Mouse (Mus musculus): ENCODE results near the gene Timp1.

Gene Timp1

GRCm38 (mm10) chrX:20869962-20870513 is at the start of gene Timp1:
TSS of gene Timp1 (plus strand) at chrX:20870166.
- DNase-seq (ENCODE audit: low spot score in 2 of 2), result no peak

DNA sequence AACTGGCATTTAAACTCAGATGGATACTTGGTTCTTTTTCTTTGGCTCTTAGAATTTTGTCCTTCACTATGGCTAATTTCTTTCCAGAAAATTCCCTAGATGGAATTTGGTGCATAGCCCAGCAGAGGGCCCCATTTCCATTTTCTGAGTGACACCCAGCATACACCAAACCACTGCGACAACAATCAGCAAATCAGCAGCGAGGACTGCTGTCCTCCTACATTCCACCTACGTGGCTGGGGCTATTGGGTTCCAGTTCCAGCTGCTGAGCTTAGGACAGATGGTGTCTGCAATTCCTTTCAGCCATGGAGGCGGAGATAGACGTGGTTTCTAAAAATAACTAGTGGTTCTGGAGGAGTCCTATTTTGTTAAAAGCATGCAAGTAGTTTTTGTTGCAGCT is 41.0 kb upstream of the Timp1 start:
- DNase-seq (ENCODE audit: low spot score in 2 of 2), result peak; percentile 74 to 88

DNA sequence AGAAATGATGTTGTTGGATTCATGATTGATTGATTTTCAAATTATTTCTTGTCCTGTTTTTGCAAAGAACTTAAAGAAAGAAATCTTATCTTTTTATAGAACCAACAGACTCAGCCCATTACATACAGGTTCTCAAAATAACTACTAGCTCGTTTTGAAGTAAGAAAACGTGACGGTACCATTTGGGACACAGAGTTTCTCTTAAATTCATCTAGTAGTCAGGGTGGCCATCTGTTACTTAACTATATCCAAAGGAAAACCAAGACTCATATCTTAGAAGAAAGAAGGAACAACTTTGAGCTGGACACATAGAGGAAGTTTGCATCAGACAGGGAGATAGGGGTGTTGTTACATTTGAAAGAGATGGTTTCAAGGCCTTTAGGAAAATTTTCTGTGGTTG is 22.7 kb upstream of the Timp1 start:
- DNase-seq (ENCODE audit: low spot score in 2 of 2), result no peak

DNA sequence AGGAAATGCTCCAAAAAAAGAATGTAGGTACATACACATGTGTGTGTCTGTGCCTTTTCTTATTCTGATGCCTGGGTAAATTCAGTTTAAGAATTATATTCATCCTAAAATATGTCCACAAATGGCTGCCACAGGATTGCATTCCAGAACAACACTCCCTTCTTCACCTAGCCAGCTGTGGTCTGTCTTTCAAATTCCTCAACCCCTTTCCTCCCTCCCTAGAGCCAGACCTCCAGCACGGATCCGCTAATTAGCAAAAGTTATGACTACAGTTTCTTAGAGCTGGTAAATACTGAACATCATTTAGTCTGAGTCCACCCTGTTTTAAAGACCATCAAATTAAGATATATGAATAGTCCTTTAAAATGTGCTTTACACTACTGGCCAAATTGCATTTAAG is 22.1 kb upstream of the Timp1 start:
- DNase-seq (ENCODE audit: low spot score in 2 of 2), result no peak

GRCm38 (mm10) chrX:20848256-20848984 is 21.5 kb upstream of the Timp1 start:
- DNase-seq (ENCODE audit: low spot score in 2 of 2), result peak; percentile 95 to 97

DNA sequence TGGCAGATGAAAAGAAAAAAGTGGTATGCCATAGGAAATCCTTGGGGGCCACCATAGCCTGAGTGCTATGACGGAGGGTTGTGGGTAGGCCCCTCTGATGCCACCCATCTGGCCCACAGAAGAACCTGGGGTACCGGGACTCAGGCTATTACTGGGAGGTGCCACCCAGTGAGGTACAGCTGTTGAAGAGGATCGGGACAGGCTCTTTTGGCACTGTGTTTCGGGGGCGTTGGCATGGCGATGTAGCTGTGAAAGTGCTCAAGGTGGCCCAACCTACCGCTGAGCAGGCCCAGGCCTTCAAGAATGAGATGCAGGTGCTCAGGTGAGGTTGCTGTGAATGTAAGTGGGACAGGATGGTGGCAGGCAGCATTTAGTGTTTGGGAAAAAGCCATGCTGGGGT is 16.2 kb upstream of the Timp1 start:
- no peak for DNase-seq (ENCODE audit: low spot score in 2 of 2)

DNA sequence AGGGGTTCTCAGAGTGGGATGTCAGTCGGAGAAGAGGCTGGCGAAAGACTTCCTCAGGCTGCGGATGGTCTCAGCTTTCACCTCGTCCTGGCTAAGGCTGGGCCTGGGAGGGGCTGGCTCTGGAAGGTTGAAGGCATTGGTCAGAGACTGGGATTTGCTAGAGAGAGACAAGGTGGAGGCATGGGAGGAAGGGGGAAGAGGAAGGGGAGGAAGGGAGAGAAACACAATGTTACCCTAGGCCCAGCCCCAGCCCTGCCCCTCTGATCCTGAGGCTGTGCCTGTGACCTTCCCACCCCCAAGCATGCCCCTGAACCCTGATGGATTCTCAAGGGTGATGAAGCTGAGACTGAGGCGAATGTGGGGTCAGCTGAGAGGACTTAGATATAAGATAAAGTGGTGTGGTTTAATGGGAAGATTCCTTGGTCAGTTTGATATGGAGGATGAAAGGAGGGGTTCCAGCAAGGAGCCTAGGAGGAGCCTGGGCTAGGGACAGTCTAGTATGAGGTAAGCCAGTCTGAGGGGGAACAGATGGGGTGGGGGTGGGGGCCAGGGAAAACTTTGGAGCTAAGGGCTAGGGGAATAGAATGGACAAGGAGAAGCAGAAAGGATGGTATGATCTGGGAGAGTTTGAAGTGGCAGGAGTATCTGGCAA is 8.4 kb upstream of the Timp1 start:
- DNase-seq (ENCODE audit: low spot score in 2 of 2), result no peak

DNA sequence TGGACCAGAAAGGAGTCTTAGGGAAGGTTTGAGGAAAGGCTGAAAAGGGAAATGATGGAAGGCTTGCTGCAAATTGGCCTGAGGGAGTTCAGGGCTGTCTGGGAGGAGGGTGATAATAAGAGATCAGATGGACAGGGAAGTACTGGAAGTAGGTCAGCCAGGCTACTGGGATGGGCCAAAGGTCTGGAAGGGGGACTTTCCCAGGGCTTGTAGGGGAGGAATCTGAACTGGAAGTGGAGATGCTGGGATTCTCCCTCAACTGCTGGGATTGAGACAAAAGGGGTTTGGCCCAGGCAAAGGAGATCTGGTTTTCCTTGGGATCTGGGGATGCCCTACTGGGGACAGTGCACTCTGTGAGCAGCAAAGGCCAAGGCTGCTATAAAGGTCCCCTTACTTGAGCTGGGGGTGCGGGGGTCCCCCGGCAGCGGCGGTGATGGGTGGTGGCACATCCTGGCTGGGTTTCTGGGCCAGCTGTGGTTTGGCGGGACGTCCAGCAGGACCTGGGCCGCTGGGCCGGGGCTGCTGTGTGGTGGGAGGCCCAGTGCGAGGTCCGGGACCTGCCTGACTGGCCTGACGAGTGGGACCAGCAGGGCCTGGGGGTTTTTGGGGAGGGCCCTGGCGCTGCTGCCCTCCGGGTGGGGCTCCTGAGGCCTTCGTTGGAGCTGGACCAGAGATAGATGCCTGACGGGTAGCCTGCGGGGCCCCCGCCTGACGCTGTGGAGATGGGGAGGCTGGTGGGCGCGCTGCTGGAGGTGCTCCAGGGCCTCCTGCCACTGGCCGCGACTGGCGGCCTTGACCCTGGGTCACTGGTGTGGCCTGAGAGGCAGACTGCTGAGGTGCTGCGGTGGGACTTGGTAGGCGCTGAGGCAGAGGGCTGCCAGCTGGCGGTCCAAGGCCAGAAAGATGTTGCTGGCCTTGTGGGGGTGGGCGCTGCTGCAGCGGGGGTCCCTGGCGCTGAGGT is 7.6 kb upstream of the Timp1 start:
- DNase-seq (ENCODE audit: low spot score in 2 of 2), result no peak

- no peak for DNase-seq (ENCODE audit: low spot score in 2 of 2)
These were observed 6.5 kb upstream of the Timp1 start for GRCm38 (mm10) chrX:20863161-20864101.

DNA sequence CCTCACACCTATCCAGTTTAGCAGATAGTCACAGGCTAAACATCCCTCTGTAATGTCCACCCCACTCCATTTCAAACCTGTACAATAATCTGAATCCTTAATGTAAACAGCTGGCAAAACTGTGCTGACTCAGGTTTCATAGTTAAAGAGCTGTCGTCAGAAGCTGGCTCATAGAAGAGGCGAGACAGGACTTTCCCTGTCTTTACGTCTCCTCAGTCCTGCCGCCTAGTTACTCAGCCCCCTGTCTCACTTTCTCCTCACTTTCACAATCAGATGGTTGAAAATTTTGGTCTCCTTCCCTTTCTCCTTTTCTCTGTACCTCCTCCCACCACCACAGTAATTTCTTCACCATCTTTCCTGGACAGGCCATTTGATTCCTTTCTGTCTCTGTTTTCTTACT is 1.9 kb upstream of the Timp1 start:
- DNase-seq (ENCODE audit: low spot score in 2 of 2), result no peak

DNA sequence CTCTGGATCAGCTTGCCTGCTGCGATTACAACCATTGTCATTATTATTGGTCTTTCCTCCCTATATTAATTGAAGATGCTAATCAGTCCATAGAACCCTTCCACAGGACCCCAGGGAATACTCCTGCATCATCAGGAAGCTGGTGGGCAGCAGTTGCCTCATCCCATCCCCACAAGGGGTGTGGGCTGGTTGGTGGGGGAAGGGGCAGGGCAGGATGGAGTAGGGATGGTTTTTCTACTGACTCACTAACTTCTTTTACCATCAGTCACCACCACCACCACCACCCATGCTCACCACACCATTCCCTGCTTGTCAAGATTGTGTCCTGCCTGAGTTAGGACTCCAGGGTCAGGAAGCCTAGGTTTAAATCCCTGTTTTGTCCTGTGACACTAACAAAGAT is 763 bp upstream of the Timp1 start:
- DNase-seq (ENCODE audit: low spot score in 2 of 2), result no peak

GRCm38 (mm10) chrX:20872928-20873500 is 3.0 kb downstream of the Timp1 start:
- DNase-seq (ENCODE audit: low spot score in 2 of 2), result no peak

- DNase-seq (ENCODE audit: low spot score in 2 of 2), result no peak
These were observed 5.3 kb downstream of the Timp1 start for GRCm38 (mm10) chrX:20875241-20875640.

GRCm38 (mm10) chrX:20910074-20910473 is 40.1 kb downstream of the Timp1 start:
- peak in 1 of 2 experiments; percentile 12 for DNase-seq (ENCODE audit: low spot score in 2 of 2)

DNA sequence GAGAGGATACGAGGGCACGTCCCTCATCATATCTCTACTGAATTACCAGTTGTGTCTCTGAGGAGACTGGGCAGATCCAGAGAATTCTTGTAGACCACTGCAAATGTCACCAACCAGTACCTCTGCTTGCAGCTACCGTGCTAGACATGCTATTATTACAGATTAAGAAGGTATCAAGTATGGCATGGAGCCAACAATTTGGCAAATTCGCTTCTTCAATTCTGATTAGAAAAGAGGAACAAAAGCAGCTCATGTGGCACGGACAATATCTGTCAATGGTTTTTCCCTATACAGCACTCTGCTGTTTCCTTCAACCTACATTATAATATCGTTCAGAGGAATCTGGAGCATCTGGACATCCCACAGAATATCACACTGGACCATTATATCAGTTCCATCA is 43.8 kb downstream of the Timp1 start:
- DNase-seq (ENCODE audit: low spot score in 2 of 2), result no peak

GRCm38 (mm10) chrX:20915075-20915474 is 45.1 kb downstream of the Timp1 start:
- no peak for DNase-seq (ENCODE audit: low spot score in 2 of 2)

DNA sequence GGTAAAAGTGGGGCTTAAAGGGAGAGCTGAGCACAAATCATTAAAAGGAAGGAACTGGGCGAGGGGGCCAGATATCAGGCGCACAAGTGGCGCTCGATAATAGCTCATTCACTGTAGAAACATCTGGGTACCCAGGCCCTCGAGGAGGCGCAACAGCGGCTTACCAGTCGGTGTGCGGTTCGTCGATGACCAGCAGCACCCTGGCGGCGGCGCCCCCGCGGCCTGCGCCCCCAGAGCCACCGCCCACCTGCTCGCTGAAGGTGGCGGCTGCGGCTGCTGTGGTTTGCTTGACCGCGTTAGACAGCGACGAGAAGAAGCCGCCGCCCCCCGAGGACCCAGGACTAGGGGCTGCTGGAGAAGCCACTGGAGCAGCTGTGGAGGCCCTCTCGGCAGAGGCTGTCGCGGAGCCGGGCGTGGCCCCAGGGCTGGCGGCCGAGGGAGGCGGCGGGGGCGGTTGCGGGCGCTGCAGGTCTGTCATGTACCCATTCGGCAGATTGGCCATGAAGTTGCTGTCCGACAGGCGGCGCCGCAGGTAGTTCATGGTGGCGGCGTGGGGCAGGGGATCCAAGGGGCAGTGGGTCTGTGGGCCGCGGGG is 50.4 kb downstream of the Timp1 start:
- peak in 1 of 2 experiments; percentile 32 for DNase-seq (ENCODE audit: low spot score in 2 of 2)

GRCm38 (mm10) chrX:20920844-20921364 is 50.9 kb downstream of the Timp1 start, which contains the start of gene Syn1:
TSS of gene Syn1 (minus strand) at chrX:20921004.
- DNase-seq (ENCODE audit: low spot score in 2 of 2), result peak; percentile 93

DNA sequence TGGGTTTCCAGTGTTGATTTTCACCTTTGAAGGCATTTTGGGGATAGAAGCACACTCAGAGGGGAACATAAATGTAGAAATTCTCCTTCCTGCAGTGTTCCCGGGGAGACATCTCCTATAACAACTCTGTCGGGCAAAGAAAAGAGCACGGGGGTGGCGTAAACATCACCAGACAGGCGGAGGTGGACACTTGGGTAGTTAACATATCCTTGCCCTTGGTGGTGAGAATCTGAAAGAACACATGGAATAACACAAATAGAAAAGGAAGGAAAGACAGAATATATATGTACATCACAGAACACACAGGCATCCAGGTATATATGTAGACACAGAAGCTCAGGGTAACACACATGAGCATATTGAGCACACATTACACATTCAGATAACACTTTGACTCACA is 51.4 kb downstream of the Timp1 start:
- DNase-seq (ENCODE audit: low spot score in 2 of 2), result no peak

DNA sequence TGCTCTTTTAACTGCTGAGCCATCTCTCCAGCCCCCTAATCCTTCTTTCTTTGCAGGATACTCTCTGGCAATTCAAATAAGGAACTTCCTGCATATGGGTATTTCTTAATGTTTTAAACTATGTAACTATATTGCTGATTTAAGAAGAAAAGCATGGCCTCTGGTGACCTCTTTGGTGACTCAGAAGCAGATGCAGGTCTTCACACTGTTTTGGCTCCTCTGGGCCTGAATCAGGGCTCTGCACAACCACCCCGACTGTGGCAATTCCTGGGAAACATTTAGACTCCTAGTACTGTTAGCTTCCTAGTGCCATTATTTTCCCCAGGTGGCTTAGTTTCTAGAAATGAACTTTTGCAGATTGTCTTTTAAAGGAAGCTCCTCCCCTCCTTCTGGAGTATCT is 53.5 kb downstream of the Timp1 start:
- no peak for DNase-seq (ENCODE audit: low spot score in 2 of 2)
